In the genomic region with DNA sequence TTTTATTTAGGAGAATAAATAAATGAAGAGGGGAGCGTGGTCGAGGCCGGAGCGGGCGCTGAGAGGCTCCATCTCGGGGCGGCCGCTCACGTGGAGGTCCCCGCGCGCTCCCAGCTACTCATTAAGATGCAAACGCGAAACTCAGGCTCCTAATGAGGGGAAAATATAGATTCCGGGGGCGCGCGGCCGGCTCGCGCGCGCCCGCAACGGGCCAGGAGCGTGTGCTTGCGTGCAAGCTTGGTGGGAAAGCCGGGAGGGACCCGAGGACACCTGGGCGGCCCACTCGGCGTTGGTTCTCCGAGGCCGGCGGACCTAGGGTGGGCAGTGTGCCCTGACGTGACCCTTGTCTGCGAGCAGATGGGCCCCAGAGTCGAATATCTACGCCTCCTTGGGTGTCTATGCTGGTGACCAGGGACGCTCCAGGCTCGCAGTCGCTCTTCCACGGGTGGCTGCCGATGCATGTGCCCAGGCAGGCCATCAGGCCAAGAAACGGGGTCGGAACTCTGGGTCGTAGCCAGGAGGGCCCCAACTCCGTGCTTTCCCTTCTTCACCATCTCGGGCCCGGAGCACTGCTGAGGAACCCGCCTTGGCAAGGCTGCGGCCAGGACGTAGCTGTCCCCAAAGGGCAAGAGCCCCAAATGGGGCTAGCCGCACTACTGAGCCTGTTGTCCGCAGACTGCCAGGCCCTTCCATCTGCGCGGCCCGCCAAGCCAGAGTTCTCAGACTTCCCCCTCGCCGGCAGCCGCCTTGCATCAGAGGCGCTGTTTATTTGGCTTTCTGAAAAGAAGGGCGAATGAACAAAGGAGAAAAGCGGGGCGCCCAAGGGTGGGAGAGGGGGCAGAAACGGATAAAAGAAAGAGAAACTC, we compare ENCODE assay signal across 7 mouse cellular contexts. TPM values are rescaled to one million over a fixed set of nuclear protein-coding genes. Genes with fewer than 3 reads are reported as not detected.
DNase-seq lines count a peak whose midpoint lies in the region; ATAC-seq lines count a peak whose summit lies in the region.

No protein-coding gene starts in this region.

- DNase-seq in adrenal gland, postnatal 10 days = peak; percentile 79
- DNase-seq in embryo, embryonic 10.5 days (ENCODE audit: low spot score) = peak; percentile 78
- peak; percentile 61 to 69 for DNase-seq in gastrocnemius, postnatal 36 days
- peak; percentile 77 for DNase-seq in limb, embryonic 11.5 days (ENCODE audit: low spot score)
- DNase-seq in spleen, adult 12 weeks (ENCODE audit: low spot score) = peak; percentile 44

- peak overlapping the region; percentile 97 for H3K4me2 ChIP-seq in intestine, embryonic 16.5 days (ENCODE audit: low read depth, low read length)
- H3K4me2 ChIP-seq in limb, embryonic 11.5 days (ENCODE audit: low read depth, severe bottlenecking) = peak overlapping the region; percentile 95
- peak overlapping the region; percentile 95 for H3K4me2 ChIP-seq in midbrain, embryonic 12.5 days (replicated peaks)

- peak; percentile 2; the same call in 1 of the 2 replicates for ATAC-seq in intestine, embryonic 16.5 days
- ATAC-seq in limb, embryonic 11.5 days (ENCODE audit: insufficient number of reproducible peaks, low FRiP score, low TSS enrichment, low read depth) = no peak
- peak; percentile 2; the same call in 1 of the 2 replicates for ATAC-seq in midbrain, embryonic 12.5 days (ENCODE audit: low FRiP score, low read depth)

- WGBS in intestine, embryonic 16.5 days = under 1% methylated on average over 66 of the region's 66 CpGs
- under 1% methylated on average over 66 of the region's 66 CpGs for WGBS in limb, embryonic 11.5 days
- WGBS in midbrain, embryonic 12.5 days = under 1% methylated on average over 66 of the region's 66 CpGs

- H3K4me3 ChIP-seq in intestine, embryonic 16.5 days (ENCODE audit: low read length) = peak overlapping the region; percentile 86
- peak overlapping the region; percentile 97 for H3K4me3 ChIP-seq in limb, embryonic 11.5 days (ENCODE audit: low read depth, low read length)
- peak overlapping the region; percentile 97 for H3K4me3 ChIP-seq in midbrain, embryonic 12.5 days

- no peaks in the 10 kb centered on the region for H3K9me3 ChIP-seq in intestine, embryonic 16.5 days (ENCODE audit: control insufficient read depth, low read length)
- H3K9me3 ChIP-seq in limb, embryonic 11.5 days (ENCODE audit: control insufficient read depth, low read length) = no peaks in the 10 kb centered on the region
- H3K9me3 ChIP-seq in midbrain, embryonic 12.5 days = no peaks in the 10 kb centered on the region

- no peaks in the 10 kb centered on the region for H3K36me3 ChIP-seq in intestine, embryonic 16.5 days (ENCODE audit: control insufficient read depth, insufficient read depth, low read length)
- H3K36me3 ChIP-seq in limb, embryonic 11.5 days (ENCODE audit: control insufficient read depth, insufficient read depth, low read length) = no peaks in the 10 kb centered on the region; the same call in 1 of the 2 replicates
- 0 out of 2 replicates have a peak, but pooled peaks cover 3% of the 10 kb centered on the region for H3K36me3 ChIP-seq in midbrain, embryonic 12.5 days

- intact Hi-C loops in gastrocnemius, postnatal 36 days (cut with DNase I) = loop anchor here (2.0 kb wide), 1 partner anchor 284 kb away; no protein-coding TSS in a partner anchor

- peaks cover 47% of the 10 kb centered on the region for H3K4me1 ChIP-seq in intestine, embryonic 16.5 days (ENCODE audit: control insufficient read depth, insufficient read depth, low read length)
- H3K4me1 ChIP-seq in limb, embryonic 11.5 days (ENCODE audit: control insufficient read depth, insufficient read depth, low read length) = peaks cover 36% of the 10 kb centered on the region
- H3K4me1 ChIP-seq in midbrain, embryonic 12.5 days = peaks cover 57% of the 10 kb centered on the region

- H3K27me3 ChIP-seq in intestine, embryonic 16.5 days (replicated peaks; ENCODE audit: control insufficient read depth, insufficient read depth, low read length) = no peaks in the 10 kb centered on the region
- no peaks in the 10 kb centered on the region for H3K27me3 ChIP-seq in limb, embryonic 11.5 days (ENCODE audit: control insufficient read depth, insufficient read depth, low read length)
- peaks cover 21% of the 10 kb centered on the region for H3K27me3 ChIP-seq in midbrain, embryonic 12.5 days

- H3K9ac ChIP-seq in intestine, embryonic 16.5 days (ENCODE audit: low read depth, low read length) = peak overlapping the region; percentile 78
- H3K9ac ChIP-seq in limb, embryonic 11.5 days (ENCODE audit: low read length) = peak overlapping the region; percentile 78
- H3K9ac ChIP-seq in midbrain, embryonic 12.5 days (replicated peaks) = peak overlapping the region; percentile 73

- peak overlapping the region; percentile 86 for H3K27ac ChIP-seq in intestine, embryonic 16.5 days (ENCODE audit: low read length)
- peak overlapping the region; percentile 94 for H3K27ac ChIP-seq in limb, embryonic 11.5 days (replicated peaks; ENCODE audit: low read depth, low read length)
- H3K27ac ChIP-seq in midbrain, embryonic 12.5 days (replicated peaks) = peak overlapping the region; percentile 92

RNA-seq across cellular contexts. Expression of gene Tle3, which starts 1.0 kb away (rescaled TPM):
- 10 to 100 TPM; 82.4 to 92.7 TPM for total RNA-seq in adrenal gland, postnatal 10 days (2021)
- 1 to 10 TPM; 6.3 to 7.0 TPM for total RNA-seq in gastrocnemius, postnatal 36 days (2021)
- polyA plus RNA-seq in intestine, embryonic 16.5 days (2015; fragmentation: Nextera tagmentation; extraction: Ambion mirVana) = 15.9 and 18.8 TPM in 2 replicates
- polyA plus RNA-seq in limb, embryonic 11.5 days (2014; fragmentation: Nextera tagmentation; extraction: Ambion mirVana) = 42.8 and 43.4 TPM in 2 replicates
- polyA plus RNA-seq in midbrain, embryonic 12.5 days (2016; fragmentation: Nextera tagmentation; extraction: Ambion mirVana) = 65.9 and 71.9 TPM in 2 replicates
